Mouse (Mus musculus): Measurements from ENCODE around the gene Grrp1. TPM values are rescaled to one million over a fixed set of nuclear protein-coding genes. Genes with fewer than 3 reads are reported as not detected.
"Not testable (repeated sequence)": the region's sequence is repeated elsewhere in the genome, so short reads cannot be mapped to it uniquely, and the experiment has no call there.

The Grrp1 gene
- 5.7 and 6.0 TPM in 2 replicates for polyA plus RNA-seq (2016; fragmentation: Nextera tagmentation; extraction: Ambion mirVana)

DNA sequence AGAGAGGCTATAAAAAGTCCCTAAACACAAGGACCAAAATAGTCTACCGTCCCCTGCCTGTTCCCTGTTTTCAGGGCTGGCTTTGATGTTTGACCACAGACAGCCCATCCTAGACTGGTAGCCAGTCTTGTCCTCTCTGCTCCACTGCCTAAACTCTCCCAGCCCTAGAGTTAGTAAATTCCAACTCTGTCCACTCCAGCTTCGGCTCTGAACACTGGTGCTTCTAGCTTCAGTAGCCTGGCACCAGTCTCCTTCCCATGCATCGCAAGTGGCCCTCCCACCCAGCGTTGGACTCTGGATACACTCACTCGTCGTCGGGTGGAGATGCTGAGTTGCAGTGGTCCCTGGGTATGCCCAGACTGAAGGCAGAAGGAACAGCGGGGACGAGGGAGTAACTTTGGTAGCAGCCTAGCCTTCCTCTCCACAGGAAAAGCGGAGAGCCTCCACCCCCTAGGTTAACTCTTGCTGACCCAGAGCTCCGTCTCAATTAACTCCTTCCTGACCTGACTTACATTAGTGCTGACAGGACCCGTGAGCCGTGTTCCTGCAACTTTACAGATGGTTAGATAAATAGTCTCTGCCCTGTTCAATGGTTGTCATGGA lies at the start of gene Grrp1:
TSS of gene Grrp1 (minus strand) at position 385 of the 603 bp plus-strand sequence.
- no peak for ATAC-seq (ENCODE audit: low FRiP score, low read depth)
- peaks cover 81% of the 10 kb centered on the region for H3K27me3 ChIP-seq
- peak within 1 kb of the TSS; percentile 20 for H3K4me3 ChIP-seq
- H3K9ac ChIP-seq (replicated peaks), result no peak within 1 kb of the TSS
- peaks cover 79% of the 10 kb centered on the region for H3K4me1 ChIP-seq
- H3K4me2 ChIP-seq (replicated peaks), result peak within 1 kb of the TSS; percentile 37
- no peaks in the 10 kb centered on the region for H3K36me3 ChIP-seq
- H3K9me3 ChIP-seq, result no peaks in the 10 kb centered on the region
- under 1% methylated on average over 13 of the region's 13 CpGs for WGBS
- no peak within 1 kb of the TSS; the same call in 1 of the 2 replicates for H3K27ac ChIP-seq (replicated peaks)

DNA sequence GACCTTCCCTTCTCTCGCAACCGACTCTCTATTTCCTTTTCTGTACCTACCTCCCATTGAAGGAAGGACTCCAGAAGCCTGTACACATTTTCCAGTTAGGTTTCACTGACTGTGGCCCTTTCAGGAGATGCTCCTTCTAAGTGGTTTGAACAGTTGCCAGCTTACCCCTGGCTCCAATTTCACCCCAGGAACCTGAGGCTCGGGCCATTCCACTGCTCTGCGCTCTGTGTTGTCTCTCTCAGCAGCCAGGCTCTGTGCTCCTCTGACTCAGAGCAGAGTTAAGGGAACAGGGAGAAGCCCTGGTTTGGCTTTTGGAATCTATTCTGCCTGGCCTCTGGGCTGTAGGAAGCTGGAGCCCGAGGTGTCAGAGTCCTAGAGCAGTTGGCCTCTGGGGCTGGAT lies 48.2 kb upstream of the Grrp1 start:
- WGBS, result 82% methylated on average over 5 of the region's 5 CpGs
- no peak overlapping the region for H3K4me2 ChIP-seq (replicated peaks)
- no peak overlapping the region for H3K27ac ChIP-seq (replicated peaks)
- H3K36me3 ChIP-seq, result no peaks in the 10 kb centered on the region
- peaks cover 3% of the 10 kb centered on the region for H3K4me1 ChIP-seq
- no peaks in the 10 kb centered on the region for H3K9me3 ChIP-seq
- H3K9ac ChIP-seq (replicated peaks), result no peak overlapping the region
- ATAC-seq (ENCODE audit: low FRiP score, low read depth), result no peak
- no peak overlapping the region for H3K4me3 ChIP-seq
- H3K27me3 ChIP-seq, result no peaks in the 10 kb centered on the region

DNA sequence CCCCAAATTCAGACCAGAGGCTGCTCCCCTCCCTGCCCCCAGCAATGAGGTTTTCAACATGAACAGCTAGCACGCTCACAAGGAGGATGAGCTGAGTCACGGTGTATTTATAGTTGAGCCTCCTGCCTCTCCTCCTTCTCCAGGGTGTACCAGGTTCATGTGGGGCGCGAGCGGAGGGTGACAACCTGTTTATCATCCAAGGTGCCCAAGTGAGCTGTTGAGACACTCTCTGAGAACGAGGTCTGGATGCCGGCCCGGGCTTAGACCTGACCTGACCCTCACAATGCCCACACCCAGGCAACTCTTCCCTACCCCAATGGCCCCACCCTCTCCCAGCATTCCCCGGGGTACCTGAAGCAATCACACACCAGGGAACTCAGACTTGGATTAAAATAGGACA lies 46.4 kb upstream of the Grrp1 start:
- no peak overlapping the region for H3K27ac ChIP-seq (replicated peaks)
- H3K27me3 ChIP-seq, result no peaks in the 10 kb centered on the region
- no peak overlapping the region for H3K4me2 ChIP-seq (replicated peaks)
- no peak overlapping the region for H3K4me3 ChIP-seq
- H3K9ac ChIP-seq (replicated peaks), result no peak overlapping the region
- 83% methylated on average over 9 of the region's 9 CpGs for WGBS
- ATAC-seq (ENCODE audit: low FRiP score, low read depth), result no peak
- no peaks in the 10 kb centered on the region for H3K4me1 ChIP-seq
- no peaks in the 10 kb centered on the region for H3K9me3 ChIP-seq
- no peaks in the 10 kb centered on the region for H3K36me3 ChIP-seq

DNA sequence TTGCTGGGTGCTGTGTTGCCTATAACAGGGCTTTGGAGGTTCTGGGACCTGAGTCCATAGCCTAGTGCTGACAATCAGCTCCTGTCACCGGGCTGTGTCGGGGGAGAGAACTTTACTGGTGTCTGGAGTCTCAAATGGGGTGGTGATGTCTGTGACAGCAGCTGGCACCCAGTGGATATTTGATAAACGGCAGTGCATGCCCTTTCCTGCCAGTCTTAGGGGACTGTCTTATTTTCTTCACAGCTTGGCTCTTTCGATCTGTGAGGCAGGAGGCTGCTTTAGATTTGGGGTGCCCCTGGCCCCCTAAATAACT lies 45.5 kb upstream of the Grrp1 start:
- no peak overlapping the region for H3K27ac ChIP-seq (replicated peaks)
- no peaks in the 10 kb centered on the region for H3K9me3 ChIP-seq
- H3K36me3 ChIP-seq, result no peaks in the 10 kb centered on the region
- H3K4me3 ChIP-seq, result no peak overlapping the region
- no peaks in the 10 kb centered on the region for H3K27me3 ChIP-seq
- H3K4me1 ChIP-seq, result no peaks in the 10 kb centered on the region
- 84% methylated on average over 4 of the region's 4 CpGs for WGBS
- no peak overlapping the region for H3K4me2 ChIP-seq (replicated peaks)
- H3K9ac ChIP-seq (replicated peaks), result no peak overlapping the region
- no peak for ATAC-seq (ENCODE audit: low FRiP score, low read depth)

DNA sequence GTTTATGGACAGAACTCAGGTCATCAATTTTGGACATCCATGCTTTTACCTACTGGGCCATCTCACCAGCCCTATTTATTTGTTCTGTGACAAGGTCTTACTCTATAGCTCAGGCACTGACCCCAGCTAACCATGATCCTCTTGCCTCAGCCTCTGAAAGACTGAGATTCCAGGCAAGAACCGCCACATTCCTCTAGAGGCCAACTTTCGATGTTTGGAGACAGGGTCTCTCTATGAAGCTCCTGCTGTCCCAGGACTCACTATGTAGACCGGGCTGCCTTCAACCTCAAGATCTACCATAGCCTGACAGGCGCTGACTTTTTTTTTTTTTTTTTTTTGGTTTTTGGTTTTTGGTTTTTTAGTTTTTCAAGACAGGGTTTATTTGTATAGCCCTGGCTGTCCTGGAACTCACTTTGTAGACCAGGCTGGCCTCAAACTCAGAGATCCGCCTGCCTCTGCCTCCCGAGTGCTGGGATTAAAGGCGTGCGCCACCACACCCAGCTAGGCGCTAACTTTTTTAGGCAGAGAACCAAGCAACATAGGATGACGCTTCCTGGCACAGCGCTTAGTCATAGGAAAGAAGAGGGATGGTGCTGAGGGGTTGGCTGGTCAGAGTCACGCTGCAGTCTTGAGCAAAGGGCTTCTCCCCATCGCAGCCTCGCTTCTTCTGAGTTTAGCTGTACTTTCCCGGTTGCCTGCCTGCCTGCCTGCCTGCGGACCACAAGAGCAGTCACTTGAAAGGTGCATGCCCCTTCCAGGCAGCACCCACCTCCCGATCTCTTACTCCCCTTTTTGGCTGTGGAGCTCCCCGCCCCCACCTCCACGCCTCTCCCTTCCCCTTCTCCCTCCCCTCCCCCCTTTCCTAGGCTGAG lies 45.0 kb upstream of the Grrp1 start:
- Histone ChIP-seq H3K36me3 (no peaks in the 10 kb centered on the region), H3K4me2 (replicated peaks) (no peak overlapping the region), H3K4me1 (no peaks in the 10 kb centered on the region), H3K27ac (replicated peaks) (no peak overlapping the region), H3K4me3 (no peak overlapping the region), H3K9ac (replicated peaks) (no peak overlapping the region), H3K27me3 (peaks cover 4% of the 10 kb centered on the region; the same call in 1 of the 2 replicates), H3K9me3 (no peaks in the 10 kb centered on the region)
- ATAC-seq (ENCODE audit: low FRiP score, low read depth), result no peak
- 73% methylated on average over 19 of the region's 19 CpGs for WGBS

DNA sequence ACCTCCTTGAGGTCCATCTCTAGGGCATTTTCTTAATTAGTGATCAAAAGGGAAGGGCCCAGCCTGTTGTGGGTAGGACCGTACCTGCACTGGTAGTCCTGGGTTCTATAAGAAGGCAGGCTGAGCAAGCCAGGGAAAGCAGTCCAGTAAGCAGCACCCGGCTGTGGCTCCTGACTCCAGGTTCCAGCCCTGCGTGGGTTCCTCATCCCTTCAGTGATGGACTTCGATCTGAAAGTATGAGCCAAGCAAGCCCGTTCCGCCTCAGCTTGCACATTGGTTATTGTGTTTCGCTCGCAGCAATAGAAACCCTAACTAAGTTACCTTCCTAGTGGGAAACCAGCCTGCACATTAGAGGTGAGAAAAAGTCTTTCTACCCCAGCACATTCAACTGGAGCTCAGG lies 43.5 kb upstream of the Grrp1 start:
- H3K9ac ChIP-seq (replicated peaks), result no peak overlapping the region
- no peak for ATAC-seq (ENCODE audit: low FRiP score, low read depth)
- no peaks in the 10 kb centered on the region for H3K4me1 ChIP-seq
- no peak overlapping the region for H3K4me3 ChIP-seq
- H3K36me3 ChIP-seq, result no peaks in the 10 kb centered on the region
- no peak overlapping the region for H3K27ac ChIP-seq (replicated peaks)
- 94% methylated on average over 8 of the region's 8 CpGs for WGBS
- peaks cover 19% of the 10 kb centered on the region for H3K27me3 ChIP-seq
- H3K9me3 ChIP-seq, result no peaks in the 10 kb centered on the region
- H3K4me2 ChIP-seq (replicated peaks), result no peak overlapping the region

DNA sequence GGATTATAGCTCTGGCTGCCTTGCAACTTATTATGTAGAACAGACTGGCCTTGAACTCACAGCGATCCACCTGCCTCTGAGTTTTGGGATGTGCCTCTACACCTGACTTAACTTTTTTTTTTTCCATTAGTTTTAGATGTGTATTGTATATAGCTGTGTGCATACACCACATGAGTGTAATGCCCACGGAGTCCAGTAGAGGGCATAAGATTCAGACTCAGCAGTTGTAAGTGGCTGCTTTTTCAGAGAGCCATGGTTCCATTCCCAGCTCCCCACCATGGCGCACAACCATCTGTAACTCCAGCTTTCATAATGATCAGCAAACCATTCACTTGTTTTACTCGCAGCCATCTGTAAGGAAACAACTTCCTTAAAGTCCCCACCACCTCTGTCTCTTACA lies 42.6 kb upstream of the Grrp1 start:
- no peak for ATAC-seq (ENCODE audit: low FRiP score, low read depth)
- Histone ChIP-seq H3K9me3 (no peaks in the 10 kb centered on the region), H3K4me1 (no peaks in the 10 kb centered on the region), H3K9ac (replicated peaks) (no peak overlapping the region), H3K27ac (replicated peaks) (no peak overlapping the region), H3K4me2 (replicated peaks) (no peak overlapping the region), H3K27me3 (peaks cover 20% of the 10 kb centered on the region), H3K4me3 (no peak overlapping the region), H3K36me3 (no peaks in the 10 kb centered on the region)
- 89% methylated on average over 4 of the region's 4 CpGs for WGBS

DNA sequence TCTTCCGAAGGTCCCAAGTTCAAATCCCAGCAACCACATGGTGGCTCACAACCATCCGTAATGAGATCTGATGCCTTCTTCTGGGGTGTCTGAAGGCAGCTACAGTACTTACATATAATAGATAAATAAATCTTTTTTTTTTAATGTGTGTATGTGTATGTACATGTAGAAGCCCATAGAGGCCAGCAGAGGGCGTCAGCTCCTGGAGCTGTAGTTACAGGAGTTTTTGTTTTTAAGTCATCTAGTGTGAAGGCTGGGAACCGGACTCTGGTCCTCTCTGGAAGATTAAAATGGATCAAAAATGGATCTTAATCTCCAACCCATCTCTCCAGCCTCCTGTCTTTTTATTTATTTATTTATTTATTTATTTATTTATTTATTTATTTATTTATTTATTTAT lies 42.2 kb upstream of the Grrp1 start:
- not testable (repeated sequence) for H3K9me3 ChIP-seq; H3K36me3 ChIP-seq; ATAC-seq (ENCODE audit: low FRiP score, low read depth); H3K4me3 ChIP-seq; H3K4me1 ChIP-seq; H3K4me2 ChIP-seq (replicated peaks); H3K27ac ChIP-seq (replicated peaks); H3K9ac ChIP-seq (replicated peaks)
- WGBS, result 94% methylated on average over 4 of the region's 4 CpGs
- peaks cover 20% of the 10 kb centered on the region for H3K27me3 ChIP-seq

DNA sequence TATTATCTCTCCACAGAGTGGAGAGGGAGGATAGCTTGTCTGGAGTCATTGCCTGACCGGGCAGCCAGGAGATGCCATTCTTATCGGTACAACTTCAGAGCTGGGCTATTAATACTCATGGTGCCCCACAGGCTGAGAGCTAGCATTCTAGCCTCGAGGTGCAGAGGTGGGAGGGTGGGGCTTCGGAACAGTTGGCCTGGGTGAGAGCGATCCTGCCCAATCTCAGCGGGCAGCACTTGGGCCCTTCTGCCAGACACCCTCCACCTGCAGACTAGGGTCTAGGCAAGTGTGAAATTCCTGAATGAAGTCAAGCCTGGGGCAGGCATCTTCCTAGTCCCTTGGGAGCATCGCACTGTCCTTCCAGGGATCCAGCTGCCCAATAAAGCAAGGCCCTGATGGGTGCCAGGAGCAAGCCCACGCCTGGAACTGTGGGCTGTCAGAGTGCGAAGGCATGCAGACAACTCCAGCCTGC lies 39.8 kb upstream of the Grrp1 start:
- peaks cover 20% of the 10 kb centered on the region for H3K27me3 ChIP-seq
- no peaks in the 10 kb centered on the region for H3K9me3 ChIP-seq
- 74% methylated on average over 9 of the region's 9 CpGs for WGBS
- H3K4me3 ChIP-seq, result no peak overlapping the region
- peaks cover 1% of the 10 kb centered on the region for H3K4me1 ChIP-seq
- no peaks in the 10 kb centered on the region for H3K36me3 ChIP-seq
- no peak overlapping the region for H3K9ac ChIP-seq (replicated peaks)
- no peak overlapping the region for H3K27ac ChIP-seq (replicated peaks)
- no peak overlapping the region for H3K4me2 ChIP-seq (replicated peaks)
- ATAC-seq (ENCODE audit: low FRiP score, low read depth), result no peak

DNA sequence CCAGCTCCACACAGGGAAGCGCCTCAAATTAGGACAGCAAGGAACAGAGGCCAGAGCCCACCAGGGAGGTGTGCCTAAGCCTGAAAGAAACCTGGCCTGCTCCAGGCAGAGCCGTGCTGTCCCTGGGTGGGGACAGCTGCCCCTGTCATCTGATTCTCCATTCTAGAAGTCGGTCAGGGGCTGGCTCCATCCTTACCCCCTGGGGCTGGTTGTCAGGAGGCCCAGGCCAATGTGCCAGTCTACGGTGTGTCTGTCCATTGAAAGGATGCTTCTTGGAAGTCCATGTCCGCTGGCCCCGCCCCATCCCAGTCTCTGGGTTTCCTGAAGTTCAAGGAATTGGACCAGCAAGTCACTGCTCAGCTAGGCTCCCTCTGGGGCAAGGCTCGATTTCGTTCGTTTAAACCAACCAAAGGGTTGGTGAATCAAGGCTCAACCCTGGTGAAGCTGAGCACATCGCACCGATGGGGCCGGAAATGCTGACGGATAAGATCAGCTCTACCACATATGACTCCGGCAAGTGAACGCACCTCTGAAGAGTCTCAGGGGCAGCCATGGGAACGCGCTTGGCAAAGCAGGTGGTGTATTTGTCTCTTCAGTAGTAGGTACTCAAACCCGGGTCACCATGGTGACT lies 39.3 kb upstream of the Grrp1 start:
- H3K27me3 ChIP-seq, result peaks cover 20% of the 10 kb centered on the region
- 0 out of 2 replicates have a peak overlapping the region, but pooled peaks have one; percentile 8 for H3K9ac ChIP-seq (replicated peaks)
- no peak for ATAC-seq (ENCODE audit: low FRiP score, low read depth)
- no peak overlapping the region for H3K27ac ChIP-seq (replicated peaks)
- no peak overlapping the region for H3K4me2 ChIP-seq (replicated peaks)
- H3K36me3 ChIP-seq, result no peaks in the 10 kb centered on the region
- no peaks in the 10 kb centered on the region for H3K9me3 ChIP-seq
- no peak overlapping the region for H3K4me3 ChIP-seq
- peaks cover 7% of the 10 kb centered on the region for H3K4me1 ChIP-seq
- WGBS, result 76% methylated on average over 18 of the region's 18 CpGs

DNA sequence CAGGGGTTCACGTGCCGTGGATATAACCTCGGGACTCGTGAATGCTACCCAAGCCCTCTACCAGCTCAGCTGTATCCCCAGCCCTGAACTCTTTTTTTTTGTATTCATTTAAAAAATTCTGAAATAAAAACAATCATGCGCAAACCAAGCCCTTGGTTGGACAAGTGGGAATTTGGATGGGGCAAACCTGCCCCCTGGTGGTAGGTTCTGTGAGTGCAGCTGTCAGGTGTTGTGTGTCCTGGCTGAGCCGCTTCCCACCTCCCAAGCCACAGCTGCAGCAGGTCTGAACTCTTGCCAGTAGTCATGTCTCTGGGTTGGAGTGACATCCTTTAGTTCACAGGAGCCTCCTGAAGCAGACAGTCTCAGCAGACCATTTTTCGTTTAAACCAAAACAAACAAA lies 38.2 kb upstream of the Grrp1 start:
- Histone ChIP-seq H3K27ac (replicated peaks) (no peak overlapping the region), H3K9ac (replicated peaks) (no peak overlapping the region), H3K4me3 (no peak overlapping the region), H3K9me3 (no peaks in the 10 kb centered on the region), H3K4me2 (replicated peaks) (no peak overlapping the region), H3K36me3 (no peaks in the 10 kb centered on the region), H3K4me1 (peaks cover 11% of the 10 kb centered on the region), H3K27me3 (peaks cover 20% of the 10 kb centered on the region)
- ATAC-seq (ENCODE audit: low FRiP score, low read depth), result no peak
- 22% methylated on average over 7 of the region's 7 CpGs for WGBS
